Comparison of ENCODE assay signal across 14 mouse cellular contexts in the genomic region with DNA sequence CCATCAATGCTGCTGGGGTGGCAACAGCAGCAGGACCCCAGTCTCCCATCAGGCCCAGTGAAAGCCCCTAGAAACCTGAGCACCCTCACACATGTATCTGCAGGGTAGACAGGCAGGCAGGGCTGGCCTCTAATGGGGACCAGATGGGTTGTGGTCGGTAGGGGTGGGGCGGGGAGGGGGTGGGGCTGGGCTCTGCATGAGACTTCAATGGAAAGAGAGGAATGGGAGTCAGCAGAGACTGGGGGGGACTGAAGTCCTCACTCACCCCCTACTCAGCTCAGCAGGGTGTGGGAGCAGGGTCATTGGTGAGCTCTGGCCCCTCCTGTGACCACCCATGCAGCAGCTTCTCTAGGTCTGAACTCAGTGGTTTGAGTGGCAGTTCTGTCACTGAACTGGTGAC. TPM values are rescaled to one million over a fixed set of nuclear protein-coding genes. Genes with fewer than 3 reads are reported as not detected.
A peak's percentile ranks its signal among the peaks of the same experiment; 100 is the strongest.
DNase-seq lines count a peak whose midpoint lies in the region; ATAC-seq and TF ChIP-seq lines count a peak whose summit lies in the region.
"Had no signal": no experiment of that assay in that cellular context is flagged by ENCODE, and none has a peak within 500 bp of the region (broad histone marks: within the 10 kb centered on the region; RNA-seq: fewer than 3 reads in every experiment).

No protein-coding gene starts in this region.

- no peaks in the 10 kb centered on the region for H3K36me3 ChIP-seq in forebrain, embryonic 16.5 days (ENCODE audit: control insufficient read depth, insufficient read depth)
- H3K36me3 ChIP-seq in limb, embryonic 15.5 days = peaks cover 41% of the 10 kb centered on the region
- H3K36me3 ChIP-seq: heart, embryonic 12.5 days; lung, embryonic 15.5 days had no signal

- no peak for DNase-seq in gastrocnemius, adult 2 months
- no peak for DNase-seq in gastrocnemius, postnatal 10 days
- DNase-seq in embryo, embryonic 11 days = peak; percentile 71
- DNase-seq in spleen, postnatal 36 days (ENCODE audit: low spot score in 2 of 2) = no peak
- DNase-seq in thymus, postnatal 14 days = no peak
- DNase-seq in left cerebral cortex, postnatal 14 days (ENCODE audit: low spot score in 2 of 2) = no peak
- DNase-seq: cerebellum, postnatal 36 days; right cerebral cortex, adult 18-20 months had no signal

- no peak for ATAC-seq in forebrain, embryonic 16.5 days
- no peak for ATAC-seq in limb, embryonic 15.5 days (ENCODE audit: insufficient number of reproducible peaks, low FRiP score, low TSS enrichment, low read depth)
- ATAC-seq: activated CD4-positive, CD25-positive, alpha-beta regulatory T cell, adult 4 months; inflammation-experienced regulatory T-cells, adult 6 months had no signal

- H3K27ac ChIP-seq in gastrocnemius, adult 2 months = peak overlapping the region; percentile 4; the same call in 1 of the 2 replicates
- H3K27ac ChIP-seq in forebrain, embryonic 16.5 days (ENCODE audit: low read length) = peak overlapping the region; percentile 94
- peak overlapping the region; percentile 82 for H3K27ac ChIP-seq in limb, embryonic 15.5 days
- H3K27ac ChIP-seq: lung, embryonic 15.5 days had no signal

- no peak overlapping the region for H3K9ac ChIP-seq in forebrain, embryonic 16.5 days (replicated peaks; ENCODE audit: low read depth, low read length)
- H3K9ac ChIP-seq in limb, embryonic 15.5 days = no peak overlapping the region
- H3K9ac ChIP-seq: heart, embryonic 12.5 days; lung, embryonic 15.5 days had no signal

- no peak for TF ChIP-seq CTCF in gastrocnemius, adult 2 months (IDR thresholded peaks at IDR 0.05)

- WGBS in forebrain, embryonic 16.5 days = 42% methylated on average over 2 of the region's 2 CpGs
- WGBS in limb, embryonic 15.5 days = 36% methylated on average over 2 of the region's 2 CpGs

- no peak overlapping the region for H3K4me3 ChIP-seq in gastrocnemius, adult 2 months
- no peak overlapping the region for H3K4me3 ChIP-seq in forebrain, embryonic 16.5 days (replicated peaks; ENCODE audit: low read length)
- no peak overlapping the region for H3K4me3 ChIP-seq in limb, embryonic 15.5 days
- H3K4me3 ChIP-seq: heart, embryonic 12.5 days; lung, embryonic 15.5 days had no signal

- no peaks in the 10 kb centered on the region for H3K9me3 ChIP-seq in forebrain, embryonic 16.5 days (ENCODE audit: control insufficient read depth, low read length)
- H3K9me3 ChIP-seq in limb, embryonic 15.5 days = no peaks in the 10 kb centered on the region
- H3K9me3 ChIP-seq: heart, embryonic 12.5 days; lung, embryonic 15.5 days had no signal

- intact Hi-C loops in gastrocnemius, adult 2 months (cut with DNase I) = loop anchor here (10.0 kb wide), 1 partner anchor 123 kb away; no protein-coding TSS in a partner anchor
- intact Hi-C loops in left cerebral cortex, postnatal 14 days (cut with DNase I) = no loop called here

- H3K4me2 ChIP-seq in forebrain, embryonic 16.5 days (ENCODE audit: low read length) = no peak overlapping the region
- H3K4me2 ChIP-seq in limb, embryonic 15.5 days = no peak overlapping the region
- H3K4me2 ChIP-seq: heart, embryonic 12.5 days; lung, embryonic 15.5 days had no signal

- H3K4me1 ChIP-seq in forebrain, embryonic 16.5 days (replicated peaks; ENCODE audit: control insufficient read depth, insufficient read depth, low read length) = peaks cover 38% of the 10 kb centered on the region
- H3K4me1 ChIP-seq in limb, embryonic 15.5 days = peaks cover 59% of the 10 kb centered on the region

- no peaks in the 10 kb centered on the region for H3K27me3 ChIP-seq in forebrain, embryonic 16.5 days (replicated peaks; ENCODE audit: control insufficient read depth, insufficient read depth, low read length)
- H3K27me3 ChIP-seq in limb, embryonic 15.5 days = no peaks in the 10 kb centered on the region

RNA-seq across cellular contexts. Expression of gene Pdlim4, which starts 11.4 kb away (rescaled TPM):
- 1 to 10 TPM; 4.7 to 7.9 TPM for total RNA-seq in gastrocnemius, adult 2 months (2021)
- total RNA-seq in gastrocnemius, postnatal 10 days (2021) = 10 to 100 TPM; 26.0 to 37.9 TPM
- polyA plus RNA-seq in forebrain, embryonic 16.5 days (2015; fragmentation: Nextera tagmentation; extraction: Ambion mirVana) = 45.3 and 49.5 TPM in 2 replicates
- 125 and 136 TPM in 2 replicates for polyA plus RNA-seq in limb, embryonic 15.5 days (2015; fragmentation: Nextera tagmentation; extraction: Ambion mirVana)
- total RNA-seq in left cerebral cortex, postnatal 14 days (2021) = 10 to 100 TPM; 10.9 to 12.0 TPM

RNA-seq across cellular contexts. Expression of gene Slc22a4, which starts 29.5 kb away (rescaled TPM):
- total RNA-seq in gastrocnemius, adult 2 months (2021) = 1 to 10 TPM; 1.9 to 2.6 TPM
- 1 to 10 TPM; 1.4 to 2.8 TPM for total RNA-seq in gastrocnemius, postnatal 10 days (2021)
- 0.87 and 2.2 TPM in 2 replicates for polyA plus RNA-seq in forebrain, embryonic 16.5 days (2015; fragmentation: Nextera tagmentation; extraction: Ambion mirVana)
- 6.9 and 7.9 TPM in 2 replicates for polyA plus RNA-seq in limb, embryonic 15.5 days (2015; fragmentation: Nextera tagmentation; extraction: Ambion mirVana)
- total RNA-seq in left cerebral cortex, postnatal 14 days (2021) = 1 to 10 TPM; 4.0 to 4.5 TPM

RNA-seq across cellular contexts. Expression of gene P4ha2, which starts 42.5 kb away (rescaled TPM):
- total RNA-seq in gastrocnemius, adult 2 months (2021) = 10 to 100 TPM; 27.2 to 46.2 TPM
- 10 to 100 TPM; 21.1 to 27.7 TPM for total RNA-seq in gastrocnemius, postnatal 10 days (2021)
- polyA plus RNA-seq in forebrain, embryonic 16.5 days (2015; fragmentation: Nextera tagmentation; extraction: Ambion mirVana) = 6.8 and 8.6 TPM in 2 replicates
- 132 and 149 TPM in 2 replicates for polyA plus RNA-seq in limb, embryonic 15.5 days (2015; fragmentation: Nextera tagmentation; extraction: Ambion mirVana)
- 10 to 100 TPM; 16.6 to 18.3 TPM for total RNA-seq in left cerebral cortex, postnatal 14 days (2021)
- polyA plus RNA-seq: activated CD4-positive, CD25-positive, alpha-beta regulatory T cell, adult 4 months; inflammation-experienced regulatory T-cells, adult 6 months had no signal

Comparison
In these comparisons a context has a peak if more than half of its experiments do, and no peak if none do; other contexts are left out.
1. H3K27ac ChIP-seq: peak in every context shown above with its lines; median percentile 94 in forebrain, embryonic 16.5 days; 82 in limb, embryonic 15.5 days; 4 in gastrocnemius, adult 2 months.